Comparison of ENCODE assay signal across 9 mouse cellular contexts in the genomic region with DNA sequence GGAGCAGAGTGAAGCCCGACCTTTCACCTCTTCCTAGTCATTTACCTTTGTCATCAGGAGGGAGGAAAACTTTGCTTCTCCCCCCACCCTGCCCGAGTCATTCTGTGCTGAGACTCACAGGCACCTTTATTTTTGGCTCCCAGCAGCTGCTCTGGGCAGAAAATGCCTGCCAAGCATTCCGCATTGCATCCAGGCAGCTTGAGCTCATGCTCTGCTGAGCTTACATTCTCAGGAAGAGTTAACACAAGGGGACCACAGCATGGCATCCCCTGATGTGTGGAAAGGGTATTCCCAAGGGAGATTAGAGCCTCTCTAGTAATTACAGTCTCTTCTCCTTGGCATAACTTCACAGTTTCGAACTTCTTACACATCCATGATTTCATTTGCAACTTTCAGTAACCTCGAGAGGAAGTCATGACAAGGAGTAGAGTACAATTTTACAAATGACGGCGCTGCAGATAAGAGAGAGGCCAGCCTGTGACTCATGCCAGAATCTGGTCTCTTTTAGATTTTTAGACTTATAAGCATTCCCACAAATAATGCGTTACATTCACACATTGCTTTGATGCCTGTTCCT.
A peak's percentile ranks its signal among the peaks of the same experiment; 100 is the strongest.
DNase-seq lines count a peak whose midpoint lies in the region; TF ChIP-seq lines count a peak whose summit lies in the region.
"Had no signal": no experiment of that assay in that cellular context is flagged by ENCODE, and none has a peak within 500 bp of the region (broad histone marks: within the 10 kb centered on the region; RNA-seq: fewer than 3 reads in every experiment).

No protein-coding gene starts in this region.

- TF ChIP-seq CTCF in lung, adult 2 months (IDR thresholded peaks at IDR 0.05; ENCODE audit: insufficient read depth, low read length) = no peak

- DNase-seq in heart, adult 18-20 months = peak; percentile 2 to 4
- DNase-seq in heart, adult 8-10 months (ENCODE audit: low spot score) = no peak
- DNase-seq in adrenal gland, postnatal 10 days = peak; percentile 14
- DNase-seq in heart, postnatal 10 days = peak; percentile 3 to 27
- peak; percentile 17 for DNase-seq in left cerebral cortex, postnatal 4 days
- no peak for DNase-seq in kidney, adult 11 months
- DNase-seq in c-Kit-positive CD71-positive TER-119-positive erythroid progenitor cells, embryonic 14.5 days (ENCODE audit: low spot score) = no peak
- no peak for DNase-seq in lung, adult 2 months

- TF ChIP-seq POLR2A in lung, adult 2 months (IDR thresholded peaks at IDR 0.05; ENCODE audit: borderline replicate concordance, extremely low read depth, low read depth, low read length) = no peak

- H3K4me3 ChIP-seq in lung, adult 2 months (replicated peaks; ENCODE audit: extremely low read depth, low read depth, low read length) = no peak overlapping the region
- H3K4me3 ChIP-seq: hindbrain, embryonic 13.5 days had no signal

- intact Hi-C loops in heart, postnatal 10 days (cut with DNase I) = no loop called here
- intact Hi-C loops in left cerebral cortex, postnatal 4 days (cut with DNase I) = no loop called here

- no peaks in the 10 kb centered on the region for H3K4me1 ChIP-seq in lung, adult 2 months (ENCODE audit: control insufficient read depth, insufficient read depth, low read length)

- WGBS in lung, adult 2 months = 46% methylated on average over 8 of the region's 8 CpGs

Comparison
In these comparisons a context has a peak if more than half of its experiments do, and no peak if none do; other contexts are left out.
1. DNase-seq: peak in heart, adult 18-20 months (2 of 2), adrenal gland, postnatal 10 days (single experiment), heart, postnatal 10 days (2 of 2) and left cerebral cortex, postnatal 4 days (single experiment); none in heart, adult 8-10 months (single experiment), kidney, adult 11 months (single experiment), c-Kit-positive CD71-positive TER-119-positive erythroid progenitor cells, embryonic 14.5 days (single experiment) and lung, adult 2 months (single experiment).